Mouse (Mus musculus): ENCODE results near the gene D1Ertd622e. TPM values are rescaled to one million over a fixed set of nuclear protein-coding genes. Genes with fewer than 3 reads are reported as not detected.

Gene D1Ertd622e
- polyA plus RNA-seq (2012; rRNA removed) = 55.0 and 61.7 TPM in 2 replicates

DNA sequence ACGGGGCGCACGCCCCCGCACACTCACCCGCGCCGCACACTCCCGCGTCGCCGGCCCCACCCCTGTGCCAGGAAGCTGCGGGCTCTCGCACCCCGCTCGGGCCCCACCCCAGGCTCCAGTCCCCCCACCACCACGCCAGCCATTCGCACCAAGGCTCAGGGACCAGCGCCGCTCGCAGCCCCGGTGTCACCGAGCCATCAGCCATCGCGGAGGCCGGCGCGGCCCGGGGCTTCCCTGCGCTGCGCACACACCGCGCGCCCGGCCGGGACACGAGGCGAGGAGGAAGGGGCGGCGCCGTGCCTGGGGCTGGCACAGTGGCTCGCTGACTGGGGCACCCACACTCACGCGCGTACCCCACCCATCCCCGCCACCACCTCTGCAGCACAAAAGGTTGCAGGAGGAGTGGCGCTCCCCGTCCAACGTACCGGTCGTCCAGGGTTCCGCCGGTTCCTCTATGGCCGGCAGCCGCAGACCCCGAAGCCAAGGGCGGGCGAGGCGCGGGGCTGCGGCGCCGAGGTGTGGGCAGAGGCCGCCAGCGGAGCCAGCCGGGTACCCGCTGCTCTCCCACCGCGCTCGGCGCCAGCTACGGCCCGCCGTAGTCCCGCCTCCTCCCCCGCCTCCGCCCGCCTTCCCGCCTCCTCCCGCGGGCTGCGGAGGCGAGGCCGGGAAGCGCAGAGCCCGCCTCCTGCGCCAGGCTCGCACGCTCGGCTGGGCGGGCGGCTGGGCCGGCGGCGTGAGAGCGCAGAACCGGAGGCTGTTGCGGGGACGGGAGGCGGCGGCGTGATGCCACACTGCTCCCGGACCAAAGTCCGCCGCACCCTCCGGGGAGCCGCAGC, at the start of gene D1Ertd622e:
D1Ertd622e (minus strand) TSS at position 669 of the 836 bp plus-strand sequence.

Other genes with a start within 250 kb of the D1Ertd622e start
- 7.1 and 7.6 TPM in 2 replicates for gene Gin1, start 108.1 kb upstream of the D1Ertd622e start, polyA plus RNA-seq (2012; rRNA removed)
- 55.3 and 56.8 TPM in 2 replicates for gene Ppip5k2, start 108.3 kb upstream of the D1Ertd622e start, polyA plus RNA-seq (2012; rRNA removed)